Mouse (Mus musculus) right cerebral cortex, adult 2 months (tissue): ENCODE measurements at regions not wholly inside any gene's neighbourhood (a gene's known extent, or its start where the extent isn't known, plus 50 kb on each side); places are given as distances from the start of the nearest gene placed in this dataset.

Experiments
- DNase-seq, 2 experiments: peaks; one replicate each; pipeline ENCODE4 v3.0.0; 2021 to 2022; ENCODE audit warnings: low spot score in 2 of 2

GRCm38 (mm10) chr17:49149896-49150295 is 217.7 kb downstream of the Lrfn2 start:
- no peak for DNase-seq

GRCm38 (mm10) chr17:49150971-49151422 is 218.8 kb downstream of the Lrfn2 start:
- peak; percentile 48 to 50 for DNase-seq

GRCm38 (mm10) chr17:49153994-49154393 is 221.8 kb downstream of the Lrfn2 start:
- DNase-seq: no peak

GRCm38 (mm10) chr17:49155001-49155515 is 222.9 kb downstream of the Lrfn2 start:
- DNase-seq: no peak

- peak; percentile 25 to 32 for DNase-seq
Observed at GRCm38 (mm10) chr17:49157586-49157985, 225.4 kb downstream of the Lrfn2 start.

GRCm38 (mm10) chr17:49171252-49172047 is 239.3 kb downstream of the Lrfn2 start:
- DNase-seq: peak in 1 of 2 experiments; percentile 23

GRCm38 (mm10) chr17:49172052-49172799 is 240.0 kb downstream of the Lrfn2 start:
- DNase-seq: peak; percentile 36 to 46

GRCm38 (mm10) chr17:49172800-49173150 is 240.6 kb downstream of the Lrfn2 start:
- no peak for DNase-seq

GRCm38 (mm10) chr17:49177966-49178731 is 246.0 kb downstream of the Lrfn2 start:
- DNase-seq: no peak

GRCm38 (mm10) chr17:49182485-49182884 is 245.7 kb upstream of the Mocs1 start:
- DNase-seq: peak; percentile 45 to 51

- peak; percentile 56 to 67 for DNase-seq
Observed at GRCm38 (mm10) chr17:49183917-49184316, 244.2 kb upstream of the Mocs1 start.

GRCm38 (mm10) chr17:49185052-49185612 is 243.0 kb upstream of the Mocs1 start:
- no peak for DNase-seq

- peak; percentile 34 to 58 for DNase-seq
Observed at GRCm38 (mm10) chr17:49189765-49190164, 238.4 kb upstream of the Mocs1 start.

- no peak for DNase-seq
Observed at GRCm38 (mm10) chr17:49190337-49190736, 237.8 kb upstream of the Mocs1 start.

- DNase-seq: no peak
Observed at GRCm38 (mm10) chr17:49196046-49196684, 232.0 kb upstream of the Mocs1 start.

- no peak for DNase-seq
Observed at GRCm38 (mm10) chr17:49201495-49201894, 226.7 kb upstream of the Mocs1 start.

GRCm38 (mm10) chr17:49205095-49205494 is 223.1 kb upstream of the Mocs1 start:
- no peak for DNase-seq

- DNase-seq: no peak
Observed at GRCm38 (mm10) chr17:49205564-49205963, 222.6 kb upstream of the Mocs1 start.

- no peak for DNase-seq
Observed at GRCm38 (mm10) chr17:49206708-49207107, 221.5 kb upstream of the Mocs1 start.

GRCm38 (mm10) chr17:49208315-49208820 is 219.8 kb upstream of the Mocs1 start:
- no peak for DNase-seq

GRCm38 (mm10) chr17:49212918-49213317 is 215.2 kb upstream of the Mocs1 start:
- DNase-seq: no peak
